Mouse (Mus musculus) stomach, embryonic 14.5 days (tissue): ENCODE measurements around the gene Hif3a. TPM values are rescaled to one million over a fixed set of nuclear protein-coding genes. Genes with fewer than 3 reads are reported as not detected.
A peak's percentile ranks its signal among the peaks of the same experiment; 100 is the strongest.
"Not testable (repeated sequence)": the region's sequence is repeated elsewhere in the genome, so short reads cannot be mapped to it uniquely, and the experiment has no call there.

Experiments
- ATAC-seq: fragments of 200-750 bp; cut with Nextera tagmentation; 2 replicates; pipeline ENCODE4 v1.8.0; 2017; ENCODE audit warnings: low read depth, moderate TSS enrichment; ENCODE audit not compliant: insufficient number of reproducible peaks, insufficient read depth, low FRiP score
- H3K27ac ChIP-seq: fragments of 300-500 bp; sonication (generic); 2 replicates; pipeline ENCODE4 v1.5.1; 2014; ENCODE audit warnings: mild to moderate bottlenecking, low read length, moderate library complexity, mixed read lengths
- H3K27me3 ChIP-seq: fragments of 300-500 bp; sonication (generic); 2 replicates; pipeline ENCODE4 v1.6.1; 2014; ENCODE audit warnings: low read length, control low read depth, mixed read lengths; ENCODE audit not compliant: control insufficient read depth, insufficient read depth
- H3K36me3 ChIP-seq: fragments of 300-500 bp; sonication (generic); 2 replicates; pipeline ENCODE4 v1.6.1; 2014; ENCODE audit warnings: mild to moderate bottlenecking, control low read depth, low read length, moderate library complexity, mixed read lengths; ENCODE audit not compliant: control insufficient read depth, insufficient read depth
- H3K4me1 ChIP-seq: fragments of 300-500 bp; sonication (generic); 2 replicates; pipeline ENCODE4 v1.6.1; 2014; ENCODE audit warnings: low read length, control low read depth, mixed read lengths; ENCODE audit not compliant: control insufficient read depth, insufficient read depth
- H3K4me2 ChIP-seq: fragments of 300-500 bp; sonication (generic); replicated peaks from 2 replicates; pipeline ENCODE4 v1.6.1; 2014; ENCODE audit warnings: low read depth, low read length, control low read depth
- H3K4me3 ChIP-seq: fragments of 300-500 bp; sonication (generic); 2 replicates; pipeline ENCODE4 v1.5.1; 2014; ENCODE audit warnings: low read depth, low read length, control low read depth
- H3K9ac ChIP-seq: fragments of 300-500 bp; sonication (generic); replicated peaks from 2 replicates; pipeline ENCODE4 v1.6.1; 2014; ENCODE audit warnings: low read depth, mild to moderate bottlenecking, control low read depth, low read length, moderate library complexity, mixed read lengths
- H3K9me3 ChIP-seq: fragments of 300-500 bp; sonication (generic); 2 replicates; pipeline ENCODE4 v1.6.1; 2016; ENCODE audit warnings: low read depth, low read length, control low read depth; ENCODE audit not compliant: control insufficient read depth
- WGBS: fragments of 180-500 bp; shearing (Covaris S2); extraction: QIAGEN DNeasy Blood & Tissue Kit; methylation state at CpG from one replicate; pipeline ENCODE4 v1.1.7; 2014; 5-methylcytosine and 5-hydroxymethylcytosine counted together
- polyA plus RNA-seq: library from polyadenylated mRNA; unstranded; fragments of >200 nt; fragmentation: Nextera tagmentation; extraction: Ambion mirVana; gene quantifications from 2 replicates; pipeline ENCODE4 v1.2.1, GENCODE M21; 2014

Hif3a gene
- polyA plus RNA-seq, 1 experiment from 2014 or later, result 46.0 TPM

DNA sequence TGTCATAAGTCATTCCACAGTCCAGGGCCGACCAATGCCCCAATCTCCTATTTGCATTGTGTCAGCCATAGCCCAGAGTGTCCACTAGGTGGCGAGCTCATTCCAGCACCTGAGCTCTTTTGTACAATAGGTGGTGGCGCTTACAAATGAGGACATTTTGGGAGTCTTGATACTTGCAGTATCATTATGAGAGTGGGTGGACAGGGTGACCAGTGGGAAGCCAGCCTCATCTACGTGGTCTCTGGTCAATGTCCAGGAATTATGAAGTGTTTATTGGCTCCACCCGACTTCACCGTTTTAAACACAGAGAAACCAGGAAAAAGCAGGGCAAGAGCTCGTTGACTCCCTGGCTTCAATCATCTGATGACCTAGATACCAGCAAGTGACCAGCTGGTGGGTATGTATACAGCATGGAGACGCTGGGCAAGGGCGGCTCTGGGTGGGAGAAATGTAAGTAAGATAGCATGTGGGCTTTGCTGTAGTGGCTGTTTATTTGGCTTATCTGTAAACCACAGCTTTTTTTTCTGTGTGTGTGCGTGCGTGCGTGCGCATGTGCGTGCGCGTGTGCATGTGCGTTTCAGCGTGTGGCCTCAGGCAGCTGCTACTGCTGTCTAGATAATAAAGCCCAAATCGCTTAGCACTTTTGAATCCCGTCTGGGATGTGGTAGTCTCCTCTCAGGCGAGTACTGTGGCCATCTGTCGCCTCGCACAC lies 11.8 kb upstream of the Hif3a start, which contains the start of gene Psg16:
Gene Psg16, plus strand, starts transcription at position 137 of the 712 bp plus-strand sequence.
- no peaks in the 10 kb centered on the region for H3K36me3 ChIP-seq
- H3K27me3 ChIP-seq, result no peaks in the 10 kb centered on the region
- no peaks in the 10 kb centered on the region; the same call in 1 of the 2 replicates for H3K9me3 ChIP-seq
- 57% methylated on average over 23 of the region's 23 CpGs for WGBS
- no peak within 1 kb of the TSS for H3K4me3 ChIP-seq
- H3K4me1 ChIP-seq, result no peaks in the 10 kb centered on the region
- peak; percentile 67; the same call in 1 of the 2 replicates for ATAC-seq
- H3K27ac ChIP-seq, result no peak within 1 kb of the TSS
- 0 out of 2 replicates have a peak within 1 kb of the TSS, but pooled peaks have one; percentile 13 for H3K4me2 ChIP-seq
- H3K9ac ChIP-seq, result no peak within 1 kb of the TSS

DNA sequence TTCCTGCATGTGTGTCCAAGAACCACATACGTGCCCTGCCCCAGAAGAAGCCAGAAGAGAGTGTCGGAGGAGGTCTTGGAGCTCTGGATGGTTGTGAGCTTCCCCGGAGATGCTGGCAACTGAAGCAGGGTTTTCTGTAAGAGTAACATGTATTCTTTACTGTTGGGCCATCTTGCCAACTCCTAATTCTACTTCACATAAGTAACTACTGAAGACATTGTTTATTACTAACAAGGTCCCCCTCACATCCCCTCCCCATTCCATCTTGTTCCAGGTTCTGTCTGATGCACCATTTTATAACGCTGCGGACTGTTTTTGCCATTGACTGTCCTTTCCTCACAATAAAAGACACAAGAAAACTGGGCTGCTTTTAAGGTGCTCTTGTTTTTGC lies 11.3 kb upstream of the Hif3a start:
- no peak overlapping the region for H3K27ac ChIP-seq
- ATAC-seq, result no peak
- WGBS, result 57% methylated on average over 5 of the region's 5 CpGs
- H3K9me3 ChIP-seq, result no peaks in the 10 kb centered on the region; the same call in 1 of the 2 replicates
- H3K27me3 ChIP-seq, result no peaks in the 10 kb centered on the region
- no peaks in the 10 kb centered on the region for H3K36me3 ChIP-seq
- H3K4me3 ChIP-seq, result no peak overlapping the region
- H3K4me1 ChIP-seq, result no peaks in the 10 kb centered on the region
- H3K4me2 ChIP-seq, result no peak overlapping the region
- no peak overlapping the region for H3K9ac ChIP-seq

DNA sequence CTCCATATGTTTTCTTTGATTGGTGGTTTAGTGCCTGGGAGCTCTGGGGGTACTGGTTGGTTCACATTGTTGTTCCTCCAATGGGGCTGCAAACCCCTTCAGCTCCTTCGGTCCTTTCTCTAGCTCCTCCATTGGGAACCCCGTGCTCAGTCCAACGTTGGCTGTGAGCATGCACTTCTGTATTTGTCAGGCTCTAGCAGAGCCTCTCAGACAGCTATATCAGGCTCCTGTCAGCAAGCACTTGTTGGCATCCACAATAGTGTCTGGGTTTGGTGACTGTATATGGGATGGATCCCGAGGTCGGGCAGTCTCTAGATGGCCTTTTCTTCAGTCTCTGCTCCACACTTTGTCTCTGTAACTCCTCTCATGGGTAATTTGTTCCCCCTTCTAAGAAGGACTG lies 5.4 kb upstream of the Hif3a start:
- not testable (repeated sequence) for H3K27ac ChIP-seq, H3K4me1 ChIP-seq, H3K27me3 ChIP-seq, H3K9me3 ChIP-seq, H3K9ac ChIP-seq, H3K4me3 ChIP-seq, ATAC-seq, H3K4me2 ChIP-seq, H3K36me3 ChIP-seq
- 68% methylated on average over 5 of the region's 5 CpGs for WGBS

DNA sequence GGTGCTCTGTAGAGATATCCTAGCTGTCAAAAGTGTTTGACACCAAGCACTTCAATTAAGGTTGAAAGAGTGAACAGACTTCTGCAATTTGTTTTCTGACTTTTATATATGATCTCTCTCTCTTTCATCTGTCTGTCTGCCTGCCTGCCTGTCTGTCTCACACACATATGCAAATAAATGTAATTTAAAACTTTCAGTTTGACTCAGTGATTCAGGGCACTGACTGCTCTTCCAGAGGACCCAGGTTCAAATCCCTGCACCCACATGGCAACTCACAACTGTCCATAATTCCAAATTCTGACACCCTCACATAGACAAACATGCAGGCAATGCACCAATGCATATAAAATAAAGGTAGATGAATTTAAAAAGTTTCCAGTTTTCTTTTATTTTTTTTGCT lies 4.8 kb upstream of the Hif3a start:
- peaks cover 6% of the 10 kb centered on the region for H3K4me1 ChIP-seq
- H3K4me3 ChIP-seq, result no peak overlapping the region
- H3K9ac ChIP-seq, result no peak overlapping the region
- H3K27me3 ChIP-seq, result no peaks in the 10 kb centered on the region
- ATAC-seq, result no peak
- no peak overlapping the region for H3K4me2 ChIP-seq
- H3K27ac ChIP-seq, result no peak overlapping the region
- H3K9me3 ChIP-seq, result no peaks in the 10 kb centered on the region
- no peaks in the 10 kb centered on the region for H3K36me3 ChIP-seq

DNA sequence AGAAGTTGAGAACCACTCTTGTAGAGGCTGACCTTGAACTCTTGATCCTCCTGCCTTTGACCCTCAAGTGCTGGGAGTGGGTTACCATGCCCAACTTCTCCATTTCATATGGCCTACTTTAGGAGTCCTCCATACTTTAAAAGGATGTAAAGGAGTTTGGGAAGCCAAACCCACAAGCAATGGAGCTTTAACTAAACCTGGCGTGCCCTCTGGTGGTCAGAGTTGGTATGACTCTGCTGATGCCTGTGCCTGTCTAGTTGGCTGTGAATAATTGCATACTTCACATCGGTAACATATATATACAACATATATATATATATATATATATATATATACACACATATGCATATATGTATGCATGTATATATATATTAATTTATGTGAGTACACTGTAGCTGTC lies 4.2 kb upstream of the Hif3a start:
- Histone ChIP-seq H3K4me3 (no peak overlapping the region), H3K36me3 (no peaks in the 10 kb centered on the region), H3K9me3 (no peaks in the 10 kb centered on the region), H3K27ac (no peak overlapping the region), H3K4me2 (no peak overlapping the region), H3K27me3 (no peaks in the 10 kb centered on the region), H3K4me1 (peaks cover 6% of the 10 kb centered on the region), H3K9ac (no peak overlapping the region)
- 3% methylated on average over 2 of the region's 2 CpGs for WGBS
- ATAC-seq, result no peak

DNA sequence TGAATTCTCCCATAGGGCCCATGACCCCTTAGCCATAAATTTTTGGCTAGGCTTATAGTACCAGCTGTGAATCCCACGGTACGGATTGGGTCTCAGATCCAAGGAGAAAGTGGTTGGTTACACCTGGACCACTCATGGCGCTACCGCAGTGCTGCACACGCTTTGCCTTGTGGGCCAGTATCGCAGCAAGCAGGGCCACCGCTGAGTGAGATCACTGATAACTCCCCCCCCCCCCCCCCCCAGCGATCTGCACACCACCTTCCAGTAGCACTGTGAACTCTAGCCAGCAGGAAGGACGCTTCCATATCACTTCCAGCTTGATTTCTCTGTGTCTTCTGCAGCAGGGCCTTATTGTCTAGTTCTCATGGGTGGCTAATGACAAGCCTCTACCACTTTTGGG lies 3.4 kb upstream of the Hif3a start:
- 64% methylated on average over 9 of the region's 9 CpGs for WGBS
- Histone ChIP-seq H3K36me3 (no peaks in the 10 kb centered on the region), H3K27ac (no peak overlapping the region), H3K9ac (no peak overlapping the region), H3K4me1 (peaks cover 14% of the 10 kb centered on the region), H3K9me3 (no peaks in the 10 kb centered on the region), H3K4me3 (no peak overlapping the region), H3K4me2 (no peak overlapping the region), H3K27me3 (no peaks in the 10 kb centered on the region)
- no peak for ATAC-seq

DNA sequence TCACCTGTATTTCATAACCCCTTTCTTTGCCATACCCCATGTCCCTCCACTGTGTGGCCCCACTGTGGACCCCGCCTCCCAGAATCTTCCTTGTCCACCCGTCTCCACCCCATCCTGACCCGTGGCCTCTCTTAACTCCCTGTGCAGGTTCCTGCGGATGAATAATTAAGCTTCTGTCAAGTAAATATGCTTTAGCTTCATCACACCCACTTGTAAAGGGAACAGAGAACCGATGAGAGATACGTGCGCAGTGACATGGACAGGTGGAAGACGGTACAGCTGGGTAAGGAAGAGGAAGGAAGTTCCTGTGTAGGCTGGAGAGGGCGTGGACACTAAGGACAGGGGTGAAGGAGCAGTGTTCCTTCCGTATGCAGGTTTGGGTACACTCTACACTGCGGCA lies 618 bp upstream of the Hif3a start:
- Histone ChIP-seq H3K4me3 (peak overlapping the region; percentile 53), H3K4me1 (peaks cover 40% of the 10 kb centered on the region), H3K36me3 (no peaks in the 10 kb centered on the region), H3K27me3 (no peaks in the 10 kb centered on the region), H3K27ac (peak overlapping the region; percentile 82), H3K9ac (peak overlapping the region; percentile 23; the same call in 1 of the 2 replicates), H3K4me2 (peak overlapping the region; percentile 80), H3K9me3 (no peaks in the 10 kb centered on the region)
- ATAC-seq, result peak; percentile 3; the same call in 1 of the 2 replicates
- WGBS, result 8% methylated on average over 11 of the region's 11 CpGs

DNA sequence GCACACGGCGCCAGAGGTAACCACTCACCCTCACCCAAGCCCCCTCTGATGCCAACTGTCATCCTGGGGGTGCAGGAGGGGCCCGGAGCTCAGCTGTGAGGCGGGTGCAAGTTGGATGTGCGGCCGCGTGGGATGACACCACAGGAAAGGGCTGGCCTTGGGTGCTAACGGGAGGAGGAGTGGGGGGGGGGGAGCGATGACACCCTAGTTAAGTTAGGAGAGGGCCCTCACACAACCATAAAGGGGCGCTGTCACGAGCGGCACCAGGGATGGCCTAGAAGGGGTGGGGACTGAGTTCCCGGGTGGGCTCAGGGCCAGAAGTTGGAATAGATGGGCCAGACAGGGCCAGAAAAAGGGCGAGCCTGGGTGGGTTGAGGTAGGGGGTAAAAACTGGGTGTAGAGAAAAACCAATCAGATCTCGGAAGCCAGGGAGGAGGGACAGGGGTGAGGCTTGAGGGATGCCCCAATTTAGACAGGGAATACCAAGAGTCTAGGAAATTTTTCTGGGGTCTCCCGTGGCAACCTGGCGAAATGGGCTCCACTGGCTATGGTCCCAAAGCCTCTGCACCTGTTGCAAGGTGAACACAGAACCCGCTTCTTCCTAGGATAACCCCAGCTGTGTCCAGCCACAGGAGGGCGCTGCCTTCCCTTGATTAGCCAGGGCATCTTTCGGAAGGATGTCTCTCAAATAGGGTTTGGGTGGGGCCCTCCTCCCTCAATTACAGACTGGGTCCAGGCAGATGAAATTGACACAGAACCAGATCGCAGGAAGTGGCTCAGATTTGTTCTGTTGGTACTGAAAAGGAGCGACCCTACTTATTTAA lies 1.2 kb downstream of the Hif3a start:
- Histone ChIP-seq H3K4me1 (peaks cover 51% of the 10 kb centered on the region), H3K36me3 (no peaks in the 10 kb centered on the region), H3K4me3 (peak overlapping the region; percentile 53), H3K9me3 (no peaks in the 10 kb centered on the region), H3K27ac (peak overlapping the region; percentile 98), H3K4me2 (peak overlapping the region; percentile 80), H3K9ac (peak overlapping the region; percentile 58), H3K27me3 (no peaks in the 10 kb centered on the region)
- 73% methylated on average over 22 of the region's 22 CpGs for WGBS
- ATAC-seq, result no peak
